Mouse (Mus musculus) liver, adult 2 months (tissue): ENCODE data around the gene Batf.
A peak's percentile ranks its signal among the peaks of the same experiment; 100 is the strongest.

Source experiments
- CTCF ChIP-seq: fragments of 200-500 bp; IDR thresholded peaks from 2 replicates; pipeline ENCODE4 v1.5.1; 2011; ENCODE audit warnings: low read depth, low read length, control low read depth
- POLR2A ChIP-seq: fragments of 200-500 bp; IDR thresholded peaks from 2 replicates; pipeline ENCODE4 v1.6.1; 2011; ENCODE audit warnings: low read length, control low read depth; ENCODE audit not compliant: insufficient read depth; ENCODE audit errors: extremely low read depth

GRCm38 (mm10) chr12:85705002-85705830, 18.7 kb downstream of the Batf start:
- TF ChIP-seq CTCF (0 out of 2 replicates have a peak, but pooled peaks have one; percentile 0), POLR2A (peak; percentile 40; the same call in 1 of the 2 replicates)
